Mouse (Mus musculus) fat pad, adult 2 months (tissue): Measurements from ENCODE around the gene Polr2c.
"Not testable (repeated sequence)": the region's sequence is repeated elsewhere in the genome, so short reads cannot be mapped to it uniquely, and the experiment has no call there.

Source experiments
- DNase-seq: peaks from one replicate; pipeline ENCODE4 v3.0.0-alpha.2; 2011; ENCODE audit warnings: low read depth, low spot score; ENCODE audit errors: extremely low read depth

The Polr2c gene

DNA sequence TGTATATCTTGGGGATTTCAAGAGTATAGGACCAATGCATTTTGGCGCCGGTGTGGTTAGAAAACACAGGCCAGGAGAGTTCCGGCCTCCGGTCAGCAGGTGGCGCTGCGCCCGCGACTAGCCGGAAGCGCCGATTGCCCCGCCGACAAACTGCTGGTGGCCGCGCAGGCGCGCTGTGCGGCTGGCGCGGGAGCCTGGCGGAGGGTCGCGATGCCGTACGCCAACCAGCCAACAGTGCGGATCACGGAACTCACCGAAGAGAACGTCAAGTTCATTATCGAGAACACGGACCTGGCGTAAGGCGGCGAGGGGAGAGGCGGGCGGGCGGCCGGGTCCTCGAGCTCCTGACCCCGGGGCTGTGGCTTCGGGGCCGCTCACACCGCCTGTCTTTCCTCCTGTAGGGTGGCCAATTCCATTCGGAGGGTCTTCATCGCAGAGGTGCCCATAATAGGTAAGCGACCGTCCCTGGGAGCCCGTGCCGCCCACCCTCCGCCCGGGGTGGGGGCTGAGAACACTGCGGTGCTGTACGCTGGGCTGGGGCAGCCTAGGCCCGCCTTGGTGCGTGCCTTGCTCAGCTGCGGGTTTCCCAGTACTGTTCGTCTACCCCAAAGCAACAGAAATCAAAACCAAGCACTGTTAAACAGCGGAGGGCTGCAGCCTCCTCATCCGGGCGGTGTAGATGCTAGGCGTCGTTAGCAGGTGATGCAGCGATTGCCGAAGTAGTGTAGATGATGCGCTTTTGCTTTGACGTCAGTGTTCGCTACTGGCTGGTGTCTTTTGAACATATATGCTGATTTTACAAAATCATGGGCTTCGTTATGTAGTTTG lies at the start of gene Polr2c:
Polr2c (plus strand) TSS at position 105 of the 828 bp plus-strand sequence.
- DNase-seq, result no peak

DNA sequence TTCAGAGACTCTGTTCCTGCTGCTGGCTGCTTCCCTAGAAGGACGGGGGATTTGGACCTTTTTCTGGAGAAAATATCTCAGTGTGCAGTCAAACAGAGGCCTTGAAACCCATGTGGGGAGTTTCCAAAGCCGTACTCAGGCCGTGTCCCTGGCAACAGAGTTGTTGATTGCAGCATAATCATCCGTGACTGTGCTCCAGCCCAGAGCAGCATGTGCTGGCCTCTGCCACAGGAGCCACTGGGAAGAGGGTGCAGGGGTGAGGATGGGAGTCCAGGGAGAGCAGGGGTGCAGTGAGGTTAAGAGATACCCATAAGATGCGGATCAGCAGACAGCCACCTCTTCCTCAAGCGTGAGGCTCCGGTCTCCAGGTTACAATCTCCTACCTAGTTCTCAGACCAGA lies 49.7 kb upstream of the Polr2c start:
- DNase-seq, result no peak

DNA sequence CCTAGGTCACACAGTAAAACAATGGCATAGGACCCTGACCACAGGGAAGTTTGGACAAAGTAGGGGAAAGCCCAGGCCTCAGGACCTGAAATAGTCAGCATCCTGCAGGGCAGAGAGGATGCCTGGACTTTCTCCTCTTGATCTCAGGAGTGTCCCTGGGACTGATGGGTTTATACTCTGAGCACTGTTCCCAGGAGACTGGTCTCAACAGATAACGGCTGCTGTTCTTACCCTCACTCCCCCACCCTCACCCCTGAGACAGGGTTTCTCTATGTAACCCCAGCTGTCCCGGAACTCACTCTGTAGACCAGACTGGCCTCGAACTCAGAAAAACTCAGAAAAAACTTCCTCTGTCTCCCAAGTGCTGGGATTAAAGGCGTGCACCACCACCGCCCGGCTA lies 48.9 kb upstream of the Polr2c start:
- no peak for DNase-seq

DNA sequence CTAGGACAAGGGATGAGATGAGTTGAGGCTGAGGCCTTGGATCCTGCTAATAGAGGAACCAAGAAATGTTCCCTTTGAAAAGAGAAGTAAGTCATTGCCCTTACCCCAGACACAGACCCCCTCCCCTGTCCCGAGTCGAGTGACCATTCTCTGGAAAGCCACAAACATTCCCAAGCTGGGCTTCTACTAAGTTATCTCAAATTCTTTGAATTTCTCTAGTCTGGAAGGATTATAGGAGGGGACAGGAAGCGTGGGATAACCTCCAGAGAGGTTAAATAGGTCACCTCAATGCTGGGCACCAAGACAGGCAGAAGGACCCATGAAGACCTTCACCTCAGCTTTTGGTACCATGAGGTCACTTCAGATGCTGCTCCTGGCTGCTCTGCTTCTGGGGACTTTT lies 47.1 kb upstream of the Polr2c start, which contains the start of gene Ccl17:
Ccl17 (plus strand) TSS at position 301 of the 400 bp plus-strand sequence.
- no peak for DNase-seq

DNA sequence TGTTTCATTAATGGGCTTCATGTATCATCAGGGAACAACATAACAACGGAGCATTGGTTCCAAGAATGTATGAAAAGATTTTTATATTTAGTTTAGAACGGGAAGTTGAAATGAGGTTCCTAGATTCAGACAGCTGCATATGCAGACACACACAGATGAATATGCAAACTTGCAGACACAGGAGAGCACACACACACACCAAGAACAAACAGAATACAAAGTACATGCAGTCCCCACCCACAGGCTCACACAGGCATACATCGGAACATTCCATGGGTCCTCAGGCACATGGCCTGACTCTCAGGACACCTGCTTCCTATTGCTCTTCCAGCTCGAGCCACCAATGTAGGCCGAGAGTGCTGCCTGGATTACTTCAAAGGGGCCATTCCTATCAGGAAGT lies 46.4 kb upstream of the Polr2c start:
- no peak for DNase-seq

DNA sequence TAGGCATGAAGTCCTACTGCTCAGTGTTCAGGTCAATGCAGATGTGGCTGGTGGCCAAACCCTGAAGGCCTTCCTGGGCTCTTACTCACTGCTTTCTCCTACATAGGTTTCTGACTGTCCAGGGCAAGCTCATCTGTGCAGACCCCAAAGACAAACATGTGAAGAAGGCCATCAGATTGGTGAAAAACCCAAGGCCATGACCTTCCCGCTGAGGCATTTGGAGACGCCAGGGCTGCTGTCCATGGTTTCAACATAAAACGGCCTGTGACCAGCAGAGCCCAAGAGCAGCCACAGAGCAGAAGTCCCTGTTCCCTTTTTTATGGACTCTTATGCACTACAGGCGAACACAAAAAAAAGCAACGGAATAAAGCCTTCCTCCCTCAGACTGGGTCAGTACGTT lies 45.6 kb upstream of the Polr2c start:
- no peak for DNase-seq

DNA sequence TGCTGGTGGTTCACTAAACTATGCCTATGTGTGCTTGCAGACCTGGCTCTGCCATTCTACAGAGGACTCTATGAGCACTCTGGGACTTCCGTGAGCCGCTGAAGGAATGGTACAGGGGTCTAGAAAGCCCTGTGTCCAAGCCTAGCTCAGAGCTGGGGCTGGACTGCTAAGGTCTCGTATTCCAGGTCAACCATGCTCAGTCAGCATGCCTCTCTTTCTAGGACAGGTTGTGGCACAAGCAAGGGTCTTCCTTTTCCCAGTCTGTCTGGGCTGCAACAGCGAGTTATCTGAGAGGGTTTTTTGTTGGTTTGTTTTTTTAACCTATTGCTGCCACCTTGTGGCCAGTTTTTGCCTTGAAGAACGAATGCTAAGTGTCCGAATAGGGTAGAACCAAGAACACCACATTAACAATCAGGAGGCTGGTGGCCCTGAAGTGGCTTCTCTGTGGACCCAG lies 44.6 kb upstream of the Polr2c start:
- no peak for DNase-seq

DNA sequence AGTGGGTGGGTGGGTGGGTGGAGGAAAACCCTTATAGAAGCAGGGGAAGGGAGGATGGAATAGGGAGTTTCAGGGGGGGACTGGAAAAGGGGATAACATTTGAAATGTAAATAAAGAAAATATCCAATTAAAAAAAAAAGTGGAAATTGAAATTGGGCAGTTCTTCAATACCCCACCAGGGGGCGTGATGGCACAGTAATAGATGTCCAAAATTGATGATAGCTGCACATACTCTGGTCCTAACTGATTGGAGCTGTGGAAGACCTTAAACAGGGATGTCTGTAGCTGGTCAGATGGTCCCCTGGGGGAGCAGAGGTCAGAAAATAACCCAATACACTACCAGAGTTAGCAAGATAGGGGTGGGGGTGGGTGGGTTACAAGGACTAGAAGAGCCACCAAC lies 42.7 kb upstream of the Polr2c start:
- DNase-seq, result no peak

DNA sequence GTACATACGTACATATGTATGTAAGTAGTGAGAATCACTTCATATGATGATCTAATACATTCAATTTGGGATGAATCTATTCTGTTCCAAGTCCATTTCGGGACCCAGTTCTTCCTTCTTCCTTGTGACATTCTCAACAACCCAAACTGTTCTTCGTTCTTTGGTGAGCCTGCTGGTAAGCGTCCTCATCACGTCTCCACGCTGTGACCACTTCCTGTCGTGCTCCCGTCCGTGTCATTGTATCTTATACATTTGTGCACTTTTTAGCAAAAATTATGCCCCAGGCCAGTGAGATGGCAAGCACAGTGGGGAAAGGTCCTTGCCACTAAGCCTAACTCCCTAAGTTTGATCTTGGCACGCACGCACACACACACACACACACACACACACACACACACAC lies 39.3 kb upstream of the Polr2c start:
- no peak for DNase-seq

DNA sequence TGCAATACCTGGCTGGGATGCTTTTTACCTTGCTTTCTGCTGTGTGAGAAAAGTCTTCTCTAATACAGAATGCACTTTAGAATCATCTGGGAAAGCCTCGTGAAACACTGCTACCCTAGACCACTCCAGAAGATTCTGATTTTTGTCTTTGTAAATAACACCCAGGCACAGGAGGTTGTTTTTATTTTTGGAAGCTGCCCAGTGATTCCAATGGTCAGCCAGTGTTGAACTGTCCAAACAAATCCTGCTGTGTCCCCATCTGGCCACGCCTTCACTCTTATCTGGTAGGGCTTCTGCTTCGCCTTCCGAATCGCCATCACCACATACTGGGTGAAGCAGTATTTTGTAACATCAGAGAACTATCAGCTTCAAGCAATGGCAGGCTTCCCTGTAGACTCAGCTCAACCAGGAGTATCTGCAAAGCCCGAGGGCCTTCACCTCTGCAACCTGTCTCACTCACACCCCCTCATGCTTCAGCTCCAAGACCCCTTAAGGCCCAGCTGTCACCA lies 37.5 kb upstream of the Polr2c start:
- DNase-seq, result no peak

DNA sequence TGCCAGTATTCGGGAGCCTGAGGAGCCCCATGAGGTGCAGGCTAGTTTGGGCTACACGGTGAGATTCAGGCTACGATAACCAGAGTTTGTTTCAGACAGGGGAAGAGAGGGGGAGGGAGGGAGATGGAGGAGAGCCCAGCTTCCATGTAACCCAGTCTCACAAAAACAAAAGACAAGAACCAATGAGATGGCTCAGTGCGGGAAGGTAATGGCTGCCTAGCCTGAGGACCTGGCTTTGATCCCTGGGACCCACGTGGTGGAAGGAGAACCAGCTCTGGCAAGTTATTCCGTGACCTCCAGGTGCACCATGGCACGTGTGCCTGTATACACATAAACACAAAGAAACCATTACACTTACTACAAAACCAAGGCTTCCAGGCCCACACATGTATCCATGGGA lies 36.7 kb upstream of the Polr2c start:
- peak; percentile 68 for DNase-seq

DNA sequence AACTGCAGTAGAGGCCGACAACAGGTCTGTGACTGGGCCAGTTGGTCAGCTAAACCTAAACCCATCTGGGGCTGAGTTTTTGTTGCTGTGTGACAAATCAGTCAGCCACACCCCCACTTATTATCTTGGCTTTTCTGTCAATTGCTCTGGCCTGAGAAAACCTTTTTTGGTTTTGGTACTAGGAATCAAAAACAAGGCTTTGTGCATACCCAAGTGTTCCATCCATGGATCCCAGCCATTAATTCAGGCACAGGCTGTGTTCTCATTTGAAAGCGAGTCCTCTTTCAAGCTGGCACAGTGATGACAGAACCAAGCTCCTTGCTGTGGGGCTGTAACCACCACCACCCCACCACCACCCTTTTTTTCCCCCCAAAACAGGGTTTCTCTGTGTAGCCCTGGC lies 35.9 kb upstream of the Polr2c start:
- DNase-seq, result no peak

DNA sequence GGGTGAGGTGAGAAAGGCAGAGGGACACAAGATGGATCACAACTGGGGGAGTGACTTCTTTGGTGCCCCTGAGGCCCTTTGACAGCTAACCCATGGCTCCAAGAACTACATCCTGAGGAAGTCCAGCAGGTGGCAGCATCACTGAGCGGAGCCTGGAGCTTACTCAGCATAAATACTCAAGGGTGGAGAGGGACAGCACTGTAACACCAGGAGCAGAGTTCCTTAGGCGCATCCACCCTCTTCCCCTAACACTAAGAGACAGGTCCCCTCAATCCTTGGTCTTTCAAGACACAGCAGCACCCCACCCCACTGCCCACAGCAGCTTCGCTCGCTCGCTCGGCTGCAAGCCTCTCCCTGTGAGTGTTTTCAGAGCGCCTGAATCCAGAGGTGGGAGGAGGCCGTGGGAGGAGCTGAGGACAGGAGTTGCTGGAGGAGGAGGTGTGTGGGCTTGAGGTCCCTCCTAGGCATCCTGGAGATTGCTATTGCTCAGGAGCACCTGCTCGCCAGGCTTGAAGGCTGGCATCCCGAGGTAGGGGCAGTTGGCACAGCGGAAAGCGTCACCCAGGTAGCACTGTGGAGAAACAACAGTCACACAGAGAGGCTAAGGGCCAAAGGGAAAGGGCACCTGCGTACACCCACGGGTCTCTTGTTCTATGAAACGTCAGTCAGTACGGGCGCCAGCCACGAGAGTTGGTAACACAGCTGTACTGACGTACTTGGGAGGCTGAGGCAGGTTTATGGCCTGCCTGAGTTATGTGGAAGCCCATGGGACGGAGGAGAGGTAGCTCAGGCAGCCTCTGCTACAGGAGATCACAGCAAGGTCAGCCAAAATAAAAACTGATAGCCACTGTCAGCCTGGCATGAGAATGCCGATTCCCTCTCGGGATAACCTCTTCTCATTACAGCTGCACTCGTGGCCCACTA lies 34.4 kb upstream of the Polr2c start:
- peak; percentile 65 for DNase-seq

DNA sequence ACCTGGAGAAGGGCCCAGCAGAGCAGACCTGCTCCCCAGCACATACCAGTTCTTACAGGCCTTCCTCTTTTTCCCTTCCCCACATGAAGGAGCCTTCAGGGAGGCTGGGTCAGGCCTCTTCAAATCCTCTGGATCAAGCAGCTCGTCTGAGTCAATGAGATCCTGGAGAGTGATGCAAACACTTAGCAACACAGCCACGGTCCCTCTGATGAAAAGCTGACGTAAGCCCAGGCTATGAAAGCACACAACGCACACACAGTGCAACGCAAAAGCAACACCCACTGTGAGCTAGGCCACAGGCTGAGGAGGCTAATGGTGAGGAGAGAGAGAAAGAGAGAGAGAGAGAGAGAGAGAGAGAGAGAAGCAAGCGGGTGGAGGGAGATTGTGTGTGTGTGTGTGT lies 32.1 kb upstream of the Polr2c start:
- DNase-seq, result no peak

DNA sequence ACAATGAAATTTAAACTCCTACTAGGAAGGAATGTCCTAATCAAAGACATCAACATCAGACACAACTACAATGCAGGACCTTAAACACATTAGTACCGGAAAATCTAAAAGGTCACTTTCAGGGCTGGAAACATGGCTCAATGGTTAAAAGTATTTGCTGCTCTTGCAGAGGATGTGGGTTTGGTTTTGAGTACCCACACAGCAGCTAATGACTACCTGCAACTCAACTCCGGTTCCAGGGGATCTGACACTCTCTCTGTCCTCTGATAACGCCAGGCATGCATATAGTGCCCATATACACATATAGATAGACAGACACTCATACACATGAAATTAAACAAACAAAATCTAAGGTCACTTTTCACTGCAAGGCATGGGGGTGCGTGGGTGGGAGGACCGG lies 31.0 kb upstream of the Polr2c start:
- no peak for DNase-seq

DNA sequence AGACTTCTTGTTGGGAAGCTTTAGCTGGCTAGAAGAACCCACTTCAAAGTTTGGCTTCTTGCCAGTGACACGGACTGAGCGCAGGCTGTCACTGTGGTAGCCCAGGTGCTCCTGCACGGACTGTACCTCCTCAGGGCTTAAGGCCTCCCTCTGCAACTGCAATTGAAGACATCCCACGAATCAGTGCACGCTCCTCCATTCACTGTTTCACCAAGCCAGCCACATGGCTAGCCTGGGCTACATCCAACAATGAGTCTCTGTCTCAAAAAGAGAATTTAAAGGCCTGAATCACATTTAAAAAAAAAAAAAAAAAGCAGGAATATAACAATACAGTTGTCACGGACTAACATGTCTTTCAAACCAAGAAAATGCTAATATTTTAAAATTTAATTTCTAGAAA lies 29.0 kb upstream of the Polr2c start:
- DNase-seq, result no peak

DNA sequence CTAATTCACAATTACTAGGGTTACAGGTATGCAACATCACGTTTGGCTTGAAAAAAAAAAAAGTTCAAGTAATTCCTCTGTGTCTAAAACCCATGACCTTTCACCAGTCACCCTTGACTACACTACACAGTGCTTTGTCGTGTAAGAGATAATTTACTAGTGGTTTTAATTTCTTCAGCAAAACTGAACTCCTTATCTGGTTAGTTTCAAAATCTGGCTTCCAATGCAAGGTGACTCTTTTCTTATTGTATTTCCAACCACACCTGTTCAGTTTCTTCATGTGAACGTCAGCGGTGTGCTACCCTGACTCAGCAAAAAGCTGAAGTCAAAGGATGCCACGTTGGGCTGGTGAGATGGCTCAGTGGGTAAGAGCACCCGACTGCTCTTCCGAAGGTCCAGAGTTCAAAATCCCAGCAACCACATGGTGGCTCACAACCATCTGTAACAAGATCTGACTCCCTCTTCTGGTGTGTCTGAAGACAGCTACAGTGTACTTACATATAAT lies 23.3 kb upstream of the Polr2c start:
- DNase-seq, result not testable (repeated sequence)

DNA sequence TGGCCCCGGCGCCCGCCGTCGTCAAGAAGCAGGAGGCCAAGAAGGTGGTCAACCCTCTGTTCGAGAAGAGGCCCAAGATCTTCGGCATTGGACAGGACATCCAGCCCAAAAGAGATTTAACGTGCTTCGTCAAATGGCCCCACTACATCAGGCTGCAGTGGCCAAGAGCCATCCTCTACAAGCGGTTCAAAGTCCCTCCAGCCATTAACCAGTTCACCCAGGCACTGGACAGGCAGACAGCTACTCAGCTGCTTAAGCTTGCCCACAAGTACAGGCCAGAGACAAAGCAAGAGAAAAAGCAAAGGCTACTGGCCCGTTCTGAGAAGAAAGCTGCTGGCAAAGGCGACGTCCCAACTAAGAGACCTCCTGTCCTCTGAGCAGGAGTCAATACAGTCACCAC lies 21.5 kb upstream of the Polr2c start:
- not testable (repeated sequence) for DNase-seq

DNA sequence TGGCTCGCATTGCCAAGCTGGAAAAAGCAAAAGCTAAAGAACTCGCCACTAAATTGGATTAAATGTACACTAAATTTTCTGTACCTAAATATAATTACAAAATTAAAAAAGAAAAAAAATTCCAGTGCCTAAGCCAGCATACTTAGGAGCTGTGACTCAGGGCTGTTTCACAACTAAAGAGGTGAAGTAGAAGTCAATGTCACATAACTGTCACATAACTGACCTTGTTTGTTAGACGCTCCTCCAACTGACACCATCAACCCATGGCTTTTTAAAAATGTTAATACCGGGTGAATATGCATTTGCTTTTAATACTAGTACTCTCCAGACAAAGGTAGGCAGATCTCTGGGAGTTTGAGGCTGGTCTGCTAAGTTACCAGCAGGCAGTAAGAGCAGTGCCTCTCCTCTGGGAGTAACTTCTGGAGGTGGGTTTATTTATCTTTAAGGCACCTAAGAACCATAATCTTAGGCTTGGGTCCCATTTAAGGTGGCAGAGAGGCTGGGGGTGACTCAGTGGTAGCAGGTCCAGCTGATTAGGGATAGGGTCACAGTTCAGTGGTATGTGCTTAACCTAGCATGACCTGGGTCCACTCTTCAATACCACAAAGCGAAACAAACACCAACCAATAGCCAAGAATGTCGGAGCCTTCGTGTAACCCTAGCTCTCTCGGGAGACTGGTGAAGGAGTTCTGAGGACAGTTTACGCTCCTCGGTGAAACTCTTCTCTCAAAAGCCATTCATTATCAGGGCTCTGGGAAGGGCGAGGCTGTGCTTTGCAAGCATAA lies 20.6 kb upstream of the Polr2c start:
- DNase-seq, result no peak

DNA sequence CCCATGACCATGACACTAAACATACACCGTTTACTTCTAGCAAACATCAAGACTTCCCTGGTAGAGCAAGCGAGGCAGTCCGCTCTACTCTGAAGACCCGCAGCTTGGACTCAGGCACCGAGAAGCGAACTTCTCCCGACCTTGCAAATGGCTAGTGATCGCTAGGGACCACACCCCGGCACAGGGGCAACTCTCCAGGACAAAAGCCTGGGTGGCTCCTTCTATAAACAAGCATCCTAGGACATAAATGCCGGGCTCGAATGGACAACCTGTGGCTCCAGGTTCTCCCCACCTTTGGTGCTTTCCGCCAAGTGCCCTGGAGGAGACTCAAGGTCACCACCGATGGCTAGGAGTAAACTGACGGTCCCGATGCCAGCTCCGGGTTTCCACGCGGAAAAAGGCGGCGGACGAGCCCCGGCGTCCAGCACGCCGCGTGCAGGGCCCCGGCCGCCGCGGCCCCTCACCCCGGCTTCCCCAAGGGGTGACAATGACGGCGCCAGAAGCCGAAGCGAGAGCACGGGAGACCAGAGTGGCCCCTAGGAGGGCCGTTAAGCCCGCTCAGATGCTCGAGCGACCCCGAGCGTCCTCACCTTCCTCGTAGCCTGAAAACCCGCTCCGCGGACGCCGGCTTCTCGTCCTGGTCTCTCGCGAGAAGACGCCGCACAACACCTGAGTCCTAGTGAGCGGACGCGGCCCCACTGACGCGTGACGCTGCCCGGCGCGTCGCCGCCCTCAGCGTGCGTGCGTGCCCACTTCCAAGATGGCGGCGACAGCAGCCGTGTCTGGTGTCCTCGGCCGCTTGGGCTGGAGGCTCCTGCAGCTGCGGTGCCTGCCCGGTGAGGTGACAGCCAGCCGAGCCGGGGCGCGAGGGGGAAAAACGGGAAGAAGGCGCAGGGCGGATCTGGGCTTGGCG lies 19.3 kb upstream of the Polr2c start, which contains the start of the genes Coq9 and Ciapin1:
Coq9 (plus strand) TSS at position 660 of the 913 bp plus-strand sequence.
Ciapin1 (minus strand) TSS at position 697 of the 913 bp plus-strand sequence.
- DNase-seq, result no peak
